Mouse (Mus musculus): ENCODE results near the gene Mrps11.

Gene Mrps11

DNA sequence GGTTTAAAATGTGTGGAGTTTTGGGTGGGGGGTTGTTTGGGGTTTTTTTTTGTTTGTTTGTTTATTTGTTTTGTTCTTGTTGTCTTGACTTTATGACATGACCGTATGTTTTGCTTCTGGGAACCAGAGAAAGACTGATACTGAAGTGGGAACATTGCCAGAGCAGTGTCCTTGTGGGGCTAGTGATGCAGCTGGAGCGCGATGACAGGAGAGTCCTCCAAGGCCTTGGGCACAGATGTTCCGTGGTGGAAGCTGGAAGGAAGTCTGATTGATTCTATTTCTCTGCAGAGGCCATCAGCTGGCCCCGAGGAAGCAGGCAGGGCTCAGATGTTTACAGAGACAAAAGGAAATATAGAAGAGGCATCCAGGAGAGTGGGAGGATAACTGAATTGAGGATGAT is 3.0 kb downstream of the Mrps11 start:
- CTCF ChIA-PET = interaction anchor here in 1 of 4 experiments (0.7 kb wide), 1 partner anchor 284 kb away, joined by 5 read pairs; no protein-coding TSS in a partner anchor

DNA sequence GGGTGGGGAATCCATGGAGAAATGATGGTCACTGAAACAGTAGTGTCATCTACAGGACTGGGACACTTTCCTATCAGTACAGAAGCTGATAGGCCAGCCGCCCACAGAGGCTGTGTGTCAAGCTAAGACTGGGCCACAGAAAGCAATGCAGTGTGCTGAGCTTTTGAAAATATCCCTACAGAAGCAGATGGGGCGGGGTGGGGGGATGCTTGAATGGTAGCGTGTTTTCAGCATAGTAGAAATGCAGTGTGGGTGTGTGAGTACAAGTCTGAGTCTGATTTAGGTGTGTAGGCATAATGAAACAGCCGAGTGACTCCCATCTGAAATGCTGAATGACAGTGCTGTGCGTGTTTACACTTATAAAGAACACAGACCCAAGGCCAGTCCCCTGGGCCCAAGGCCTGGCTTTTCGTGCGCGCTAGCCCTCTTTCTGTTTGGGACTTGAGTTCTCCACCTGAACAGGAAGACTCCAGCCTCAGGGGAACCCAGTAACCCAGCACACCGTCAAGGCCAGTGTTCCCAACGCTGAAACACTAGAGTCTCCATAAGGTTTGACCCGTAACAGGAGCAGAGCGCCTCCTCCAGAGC is 5.0 kb downstream of the Mrps11 start:
- ChIA-PET CTCF (interaction anchor here in 3 of 4 experiments (0.6 to 0.8 kb wide), 3 partner anchors 9 to 22 kb away, joined by 3 read pairs; no protein-coding TSS in a partner anchor), POLR2A (interaction anchor here in 2 of 4 experiments (1.0 to 1.7 kb wide), 2 partner anchors 108 to 109 kb away, joined by 3 to 5 read pairs; partner anchors contain the start of gene Aen (in 1 of the 2))

More for the DNA sequence above, 3.0 kb downstream of the Mrps11 start:
- POLR2A ChIA-PET = interaction anchor here in 1 of 4 experiments (0.6 kb wide), 1 partner anchor 1057 kb away, joined by 3 read pairs; no protein-coding TSS in a partner anchor

DNA sequence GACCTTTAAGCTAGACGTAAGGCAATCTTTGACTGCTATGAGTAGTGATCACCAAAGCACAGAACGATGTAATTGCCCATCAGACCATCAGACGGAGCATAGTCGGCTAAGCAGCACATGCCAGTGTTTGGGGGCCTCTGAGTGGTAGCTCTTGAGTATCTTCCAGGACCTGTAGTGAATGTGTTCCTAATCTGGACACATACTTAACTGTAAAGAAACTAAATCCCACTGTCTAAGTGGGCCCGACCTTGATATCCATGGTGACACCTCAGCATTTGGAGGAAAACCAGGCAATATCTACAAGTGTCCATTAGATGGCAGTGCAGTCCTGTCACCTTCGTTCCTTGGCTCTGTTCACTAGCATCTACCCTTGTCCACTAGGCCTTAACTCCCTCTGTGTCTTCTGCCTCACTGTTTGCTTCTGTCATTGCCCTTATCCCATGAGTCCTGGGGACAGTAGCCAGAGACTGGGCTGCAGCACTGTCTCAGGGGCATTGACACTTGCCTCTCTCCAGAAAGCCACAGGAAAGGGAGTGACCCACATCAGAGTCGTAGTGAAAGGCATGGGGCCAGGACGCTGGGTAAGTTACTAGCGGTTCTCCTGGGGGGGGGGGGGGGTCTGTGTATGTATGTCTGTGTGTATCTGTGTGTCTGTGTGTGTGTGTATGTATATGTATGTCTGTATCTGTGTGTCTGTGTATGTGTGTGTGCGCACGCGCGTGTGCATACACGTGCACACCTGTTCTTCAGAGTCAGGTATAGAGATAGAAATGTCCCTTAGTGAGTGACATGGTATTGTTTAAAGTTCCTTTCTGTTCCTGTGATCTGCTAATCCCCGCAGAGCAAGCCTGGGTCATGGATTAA is 8.7 kb downstream of the Mrps11 start:
- ChIA-PET POLR2A (interaction anchor here in 3 of 4 experiments (0.6 to 1.5 kb wide), 8 partner anchors 27 to 764 kb away, joined by 3 to 4 read pairs (median 3); partner anchors contain the start of gene Det1 (in 1 of the 3)), CTCF (interaction anchor here in 2 of 4 experiments (0.5 to 1.4 kb wide), 5 partner anchors 100 to 267 kb away, joined by 3 to 4 read pairs (median 3); no protein-coding TSS in a partner anchor)

DNA sequence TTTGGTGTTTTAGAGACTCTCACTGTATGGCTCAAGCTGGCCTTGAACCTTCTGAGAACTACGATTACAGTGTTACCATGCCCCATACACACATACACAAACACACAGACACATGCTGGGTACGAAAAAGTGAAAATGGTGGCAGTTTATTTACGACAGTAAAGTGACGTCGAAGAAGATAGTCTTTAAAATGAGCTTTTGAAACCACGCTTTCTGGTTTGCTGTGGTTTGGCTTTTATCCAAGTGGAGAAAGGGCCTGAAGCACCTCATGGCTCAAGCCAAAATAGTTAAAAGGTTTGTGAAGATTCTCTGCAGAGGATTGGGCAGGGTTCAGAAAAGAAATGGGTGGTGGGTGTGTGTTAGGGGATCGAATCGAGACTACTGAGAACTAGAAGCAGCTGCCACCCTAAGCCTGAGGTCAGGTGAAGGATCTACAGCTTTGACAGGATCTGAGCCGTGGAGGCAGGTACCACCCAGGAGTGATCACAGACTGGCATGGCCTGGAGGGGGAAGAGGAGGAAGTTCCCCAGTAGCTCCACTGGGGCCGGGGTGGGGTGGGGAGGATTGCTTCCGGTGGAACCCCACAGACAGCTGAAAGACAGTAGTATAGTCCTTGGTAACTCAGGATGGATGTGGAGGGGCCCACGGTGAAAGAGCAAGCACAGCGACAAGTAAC is 11.1 kb downstream of the Mrps11 start:
- POLR2A ChIA-PET = interaction anchor here (0.7 to 2.1 kb wide), 16 partner anchors 9 to 431 kb away, joined by 3 to 15 read pairs (median 3); partner anchors contain the start of genes Mrpl46 (in 3 of the 4), Mrps11 (in 3 of the 4), Aen (in 1 of the 4) and Det1 (in 1 of the 4)
- CTCF ChIA-PET = interaction anchor here in 3 of 4 experiments (0.6 to 1.5 kb wide), 5 partner anchors 10 to 295 kb away, joined by 3 read pairs; no protein-coding TSS in a partner anchor

DNA sequence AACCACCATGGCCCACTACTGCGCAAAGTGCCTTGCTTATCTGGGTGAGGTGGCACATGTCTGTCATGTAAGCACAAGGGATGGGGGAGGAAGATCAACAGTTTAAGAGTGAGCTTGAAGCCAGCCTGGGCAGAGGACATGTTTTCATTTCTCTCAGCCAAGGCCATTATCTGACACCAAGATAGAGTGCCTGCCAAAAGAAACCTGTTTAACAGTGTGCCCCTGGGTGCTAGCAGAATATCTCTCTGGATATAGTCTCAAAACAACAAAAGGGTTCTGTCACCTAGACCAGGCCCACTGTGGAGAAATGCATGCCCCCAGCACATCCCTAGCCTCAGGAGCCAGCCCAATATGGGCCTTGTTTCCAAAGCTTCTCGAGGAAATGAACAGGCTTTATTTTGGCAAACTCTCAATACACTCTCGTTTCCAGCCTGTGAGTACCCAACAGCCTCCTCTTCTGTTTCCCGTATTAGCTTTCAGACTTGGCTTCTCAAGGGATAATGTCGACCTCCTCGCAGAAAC is 11.7 kb downstream of the Mrps11 start:
- POLR2A ChIA-PET = interaction anchor here in 3 of 4 experiments (0.5 to 2.1 kb wide), 12 partner anchors 9 to 430 kb away, joined by 3 to 15 read pairs (median 3); partner anchors contain the start of genes Mrpl46 (in 2 of the 3), Mrps11 (in 2 of the 3) and Det1 (in 1 of the 3)
- CTCF ChIA-PET = interaction anchor here in 2 of 4 experiments (0.9 to 1.5 kb wide), 3 partner anchors 9 to 294 kb away, joined by 3 read pairs; no protein-coding TSS in a partner anchor

DNA sequence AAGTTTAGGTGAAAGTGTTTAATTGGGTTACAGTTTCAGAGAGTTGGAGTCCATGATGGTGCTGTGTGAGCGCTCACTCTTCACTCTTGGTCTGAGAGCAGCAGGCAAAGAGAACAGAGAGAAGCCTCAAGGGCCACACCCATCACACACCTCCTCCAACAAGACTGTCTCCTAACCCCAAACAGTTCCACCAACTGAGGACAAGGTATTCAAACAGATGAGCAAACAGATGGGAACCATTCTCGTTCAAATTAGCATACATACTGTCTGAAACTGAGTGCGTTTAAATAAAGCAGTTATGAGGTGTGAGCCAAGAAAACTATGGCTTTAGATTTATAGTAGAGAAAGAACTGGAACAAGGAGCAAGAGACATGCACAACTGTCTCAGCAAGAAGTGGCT is 13.7 kb downstream of the Mrps11 start:
- CTCF ChIA-PET = interaction anchor here in 1 of 4 experiments (0.7 kb wide), 1 partner anchor 9 kb away, joined by 3 read pairs; no protein-coding TSS in a partner anchor
- POLR2A ChIA-PET = no interaction called here

DNA sequence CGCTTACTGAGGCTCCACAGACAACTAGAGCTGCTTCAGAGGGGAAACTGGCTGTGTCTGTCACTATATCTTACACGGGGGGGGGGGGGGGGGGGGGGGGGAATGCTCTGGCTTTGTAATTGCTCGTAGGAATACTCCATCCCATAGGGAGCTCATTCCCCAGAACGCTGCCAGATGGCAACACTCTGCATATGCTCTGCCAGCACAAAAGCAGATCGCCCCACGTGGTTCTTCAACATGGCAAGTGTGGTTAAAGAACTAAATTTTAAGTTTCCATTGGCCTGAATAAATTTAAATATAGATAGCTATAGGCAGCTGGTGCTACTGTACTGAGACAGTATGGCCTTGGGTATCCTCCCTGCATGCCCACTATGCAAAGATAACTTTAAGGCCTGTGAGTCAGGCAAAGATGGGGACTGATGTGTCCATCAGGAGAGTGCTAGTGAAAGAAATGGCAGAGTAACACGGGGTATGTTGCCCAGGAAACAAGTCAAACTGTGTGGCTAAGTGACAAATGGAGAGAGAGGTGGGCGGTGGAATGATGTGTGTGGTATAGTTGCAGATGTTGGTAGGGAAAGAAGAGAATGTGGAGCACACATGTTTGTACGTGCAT is 15.0 kb downstream of the Mrps11 start:
- ChIA-PET POLR2A (interaction anchor here in 3 of 4 experiments (0.8 to 2.6 kb wide), 6 partner anchors 15 to 107 kb away, joined by 3 to 10 read pairs (median 4); partner anchors contain the start of genes Det1 (in 1 of the 3), Mrpl46 (in 1 of the 3) and Mrps11 (in 1 of the 3)), CTCF (interaction anchor here in 2 of 4 experiments (1.0 to 1.3 kb wide), 3 partner anchors 32 to 261 kb away, joined by 3 to 4 read pairs (median 3); no protein-coding TSS in a partner anchor)

DNA sequence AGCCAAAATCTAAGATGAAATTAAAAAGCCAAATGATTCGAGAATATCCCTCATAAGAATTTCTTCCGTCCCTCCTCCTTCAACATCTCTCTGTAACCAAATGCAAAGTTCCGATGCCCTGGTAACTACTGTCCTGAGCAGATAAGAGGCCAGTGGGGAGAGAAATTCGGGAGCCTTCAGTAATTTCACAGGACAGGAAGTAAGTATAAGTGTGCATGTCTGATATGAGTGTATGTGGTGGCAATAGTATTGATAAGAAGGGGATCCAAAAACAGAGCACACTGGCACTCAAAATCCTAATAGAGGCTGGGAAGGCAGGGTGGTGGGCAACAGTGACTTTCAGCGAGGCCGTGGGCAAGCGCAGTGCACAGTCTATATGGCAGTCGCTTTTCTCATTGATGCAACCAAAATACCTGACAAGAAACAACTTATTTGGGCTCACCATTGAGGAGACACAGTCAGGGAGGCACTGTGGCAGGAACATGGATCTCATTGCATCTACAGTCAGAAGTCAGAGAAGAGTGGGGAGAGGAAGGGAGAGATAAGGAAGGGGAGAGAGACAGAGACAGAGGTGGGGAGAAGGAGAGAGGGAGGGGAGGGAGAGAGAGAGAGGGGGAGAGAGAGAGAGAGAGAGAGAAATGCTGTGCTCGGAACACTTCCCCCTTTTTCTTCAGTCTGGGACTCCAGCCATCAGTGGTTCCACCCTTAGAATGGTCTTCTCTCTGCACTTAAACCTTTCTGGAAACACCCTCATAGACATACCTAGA is 17.0 kb downstream of the Mrps11 start:
- ChIA-PET CTCF (no interaction called here), POLR2A (interaction anchor here in 1 of 4 experiments (1.3 kb wide), 1 partner anchor 47 kb away, joined by 3 read pairs; the partner anchor contains the start of gene Det1)

DNA sequence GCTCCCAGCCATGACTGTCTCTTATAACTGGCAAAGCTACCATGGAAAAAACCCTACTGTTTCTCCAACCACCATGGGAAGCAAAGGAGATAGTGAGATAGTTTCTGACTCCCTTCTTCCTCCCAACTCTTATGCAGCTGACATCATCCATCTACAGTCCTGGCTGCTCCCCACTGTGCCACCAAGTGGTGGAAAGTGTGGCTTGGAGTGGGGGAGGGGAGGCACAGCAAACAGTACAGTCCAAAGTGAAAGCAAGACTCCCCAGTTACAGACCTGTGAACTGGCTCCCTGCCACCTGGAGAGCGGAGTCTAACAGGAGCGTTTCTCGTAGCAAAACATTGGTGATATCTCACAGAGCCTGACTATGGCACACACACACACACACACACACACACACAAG is 20.9 kb downstream of the Mrps11 start:
- CTCF ChIA-PET = interaction anchor here in 2 of 4 experiments (0.6 to 1.5 kb wide), 2 partner anchors 10 to 24 kb away, joined by 3 read pairs; no protein-coding TSS in a partner anchor
- POLR2A ChIA-PET = interaction anchor here in 3 of 4 experiments (0.5 to 1.6 kb wide), 4 partner anchors 43 to 107 kb away, joined by 3 to 5 read pairs (median 4); partner anchors contain the start of genes Aen (in 1 of the 3) and Det1 (in 1 of the 3)

DNA sequence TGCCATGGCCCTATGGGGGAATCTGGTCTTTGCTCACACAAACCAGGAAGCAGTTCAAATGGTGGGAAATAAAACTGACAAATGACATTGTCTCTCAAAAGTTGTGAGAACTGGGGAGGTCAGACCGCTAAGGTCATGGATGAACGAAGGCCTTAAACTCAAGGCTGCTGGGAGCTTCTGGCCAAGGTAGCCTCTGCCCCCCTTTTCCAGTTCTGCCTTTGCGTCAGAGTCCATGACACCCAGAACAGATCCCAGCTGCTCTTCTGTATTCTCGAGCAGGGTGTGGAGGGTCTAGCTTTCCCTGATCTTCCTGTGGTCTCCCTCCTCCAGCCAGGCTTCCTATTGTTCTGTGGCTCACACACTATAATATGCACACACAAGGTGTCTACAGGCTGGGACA is 24.3 kb downstream of the Mrps11 start:
- POLR2A ChIA-PET = interaction anchor here in 1 of 4 experiments (0.6 to 1.7 kb wide), 4 partner anchors 13 to 62 kb away, joined by 3 to 5 read pairs (median 3); partner anchors contain the start of genes Mrpl46 and Mrps11
- CTCF ChIA-PET = no interaction called here

DNA sequence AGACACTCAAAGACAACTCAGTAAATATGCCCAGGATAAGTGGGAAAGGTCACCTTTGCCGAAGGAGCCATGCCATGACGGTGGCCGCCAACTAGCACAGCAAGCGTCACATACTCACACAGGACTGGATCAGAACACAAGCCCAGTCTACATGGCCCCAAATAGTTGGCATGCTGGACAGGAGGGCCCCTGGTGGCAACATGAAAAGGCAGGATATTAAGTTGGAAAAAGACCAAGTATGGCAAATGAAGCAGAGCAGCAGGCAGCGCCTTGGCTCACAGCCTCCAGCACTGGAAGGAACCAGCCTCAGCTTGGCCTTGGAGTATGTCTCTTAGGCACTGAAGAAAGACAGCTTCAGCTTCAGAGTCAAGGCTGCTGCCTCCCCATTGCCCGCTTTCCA is 30.9 kb downstream of the Mrps11 start:
- POLR2A ChIA-PET = interaction anchor here in 1 of 4 experiments (1.5 kb wide), 1 partner anchor 67 kb away, joined by 3 read pairs; no protein-coding TSS in a partner anchor
- CTCF ChIA-PET = no interaction called here

DNA sequence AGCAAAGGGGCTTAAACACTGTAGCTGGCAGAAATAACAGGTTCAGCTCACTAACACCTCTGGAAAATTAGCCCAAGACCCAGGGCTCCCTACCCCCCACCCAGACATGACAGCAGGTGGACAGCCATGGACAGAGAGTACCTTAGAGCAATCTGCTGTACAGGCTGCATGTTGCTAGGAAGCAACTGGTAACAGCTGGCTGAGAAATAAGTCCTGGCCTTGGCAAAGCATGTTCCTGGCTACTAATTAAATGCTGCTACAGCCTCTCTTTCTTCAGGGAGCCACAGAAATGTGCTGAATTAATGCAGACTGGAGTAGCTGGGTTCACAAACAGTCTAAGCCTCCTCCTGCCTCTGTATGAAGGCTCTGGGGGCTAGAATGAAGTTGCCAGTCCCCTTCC is 31.8 kb downstream of the Mrps11 start:
- CTCF ChIA-PET = interaction anchor here in 1 of 4 experiments (0.6 kb wide), 1 partner anchor 274 kb away, joined by 3 read pairs; no protein-coding TSS in a partner anchor
- POLR2A ChIA-PET = interaction anchor here in 1 of 4 experiments (1.1 kb wide), 1 partner anchor 17 kb away, joined by 3 read pairs; no protein-coding TSS in a partner anchor

DNA sequence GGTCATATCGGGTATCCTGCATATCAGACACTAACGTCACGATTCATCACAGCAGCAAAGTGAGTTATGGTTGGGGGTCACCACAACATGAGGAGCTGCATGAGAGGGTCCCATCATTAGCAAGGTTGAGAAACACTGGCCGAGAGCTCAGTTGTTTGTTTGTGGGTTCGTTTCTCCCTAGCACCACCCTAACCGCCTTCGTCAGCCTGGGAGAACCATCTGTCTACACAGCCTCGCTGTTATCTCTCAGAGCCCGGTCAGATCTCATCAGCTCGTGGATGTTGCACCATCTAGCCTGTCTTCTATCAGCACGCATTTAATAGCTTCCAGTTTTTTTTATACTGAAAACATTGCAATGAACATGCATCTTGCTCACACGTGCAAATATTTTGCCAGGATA is 35.4 kb downstream of the Mrps11 start:
- POLR2A ChIA-PET = interaction anchor here in 2 of 4 experiments (0.6 to 1.8 kb wide), 6 partner anchors 9 to 35 kb away, joined by 3 to 7 read pairs (median 4); partner anchors contain the start of genes Det1 (in 1 of the 2), Mrpl46 (in 1 of the 2) and Mrps11 (in 1 of the 2)
- CTCF ChIA-PET = interaction anchor here in 3 of 4 experiments (1.1 to 1.5 kb wide), 3 partner anchors 8 to 28 kb away, joined by 3 to 5 read pairs (median 5); partner anchors contain the start of gene Det1 (in 1 of the 3)

DNA sequence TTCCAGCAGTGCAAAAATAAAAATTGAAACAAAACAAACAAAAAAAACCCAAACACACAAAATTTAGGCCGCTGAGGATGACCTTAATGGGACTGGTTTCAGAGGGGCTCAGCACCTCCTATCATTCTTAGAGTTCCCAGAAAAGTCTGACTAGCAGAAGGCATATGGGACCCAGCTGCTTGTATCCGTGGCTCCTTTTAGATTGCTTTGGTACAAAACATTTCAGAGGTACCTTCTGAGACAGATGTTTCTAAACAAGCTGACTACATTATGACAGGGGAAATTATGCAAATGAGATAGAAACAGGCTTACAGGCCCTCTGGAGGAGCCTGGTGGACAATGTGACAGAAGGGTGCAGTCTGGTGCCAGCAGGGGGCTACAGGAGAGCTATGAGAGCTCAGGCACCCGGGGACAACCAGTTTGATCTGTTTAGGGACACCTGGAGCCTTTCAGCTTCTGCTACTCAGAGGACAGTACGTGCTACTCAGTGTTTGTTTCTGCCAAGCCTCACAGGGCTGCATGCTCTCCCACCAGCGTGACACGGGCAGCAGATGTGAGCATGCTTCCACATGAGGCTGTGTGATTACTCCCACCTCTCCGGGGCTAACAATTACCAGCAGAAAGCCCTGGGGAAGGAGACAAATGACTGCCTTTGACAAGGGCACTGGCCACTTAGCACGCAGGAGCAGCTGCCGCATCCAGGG is 43.9 kb downstream of the Mrps11 start:
- POLR2A ChIA-PET = interaction anchor here in 2 of 4 experiments (0.6 to 1.5 kb wide), 7 partner anchors 9 to 222 kb away, joined by 3 to 6 read pairs (median 4); partner anchors contain the start of gene Det1 (in 1 of the 2)

DNA sequence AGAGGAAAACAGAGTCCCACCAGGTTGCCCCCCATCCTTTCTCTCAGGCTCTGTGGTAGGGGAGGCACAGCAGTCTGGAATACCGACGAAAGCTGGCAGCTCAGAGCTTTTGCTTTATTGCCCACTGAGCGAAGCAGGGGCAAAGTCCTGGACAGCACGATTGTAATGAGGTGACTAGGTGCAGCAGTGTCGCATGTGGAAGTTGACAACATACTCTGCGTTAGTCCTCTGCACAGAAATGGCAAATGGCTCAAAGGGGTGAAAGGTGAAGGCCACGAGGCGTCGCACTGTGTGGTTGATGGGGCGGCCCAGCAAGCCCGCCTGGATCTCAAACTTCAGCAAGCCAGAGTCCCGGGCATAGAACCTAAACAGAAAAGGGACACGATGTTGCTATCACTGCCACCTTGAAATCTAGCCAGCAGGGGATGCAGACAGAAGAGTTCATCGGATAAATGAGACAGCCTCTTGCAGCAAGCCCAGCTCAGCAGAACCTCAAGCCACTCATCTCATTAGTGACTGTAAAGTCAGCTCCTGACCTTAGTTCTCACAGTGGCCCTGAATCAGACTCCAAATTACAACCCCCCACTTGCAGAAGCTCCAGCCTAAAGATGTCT is 44.9 kb downstream of the Mrps11 start:
- ChIA-PET CTCF (interaction anchor here in 2 of 4 experiments (0.7 to 1.0 kb wide), 2 partner anchors 15 to 24 kb away, joined by 3 read pairs; no protein-coding TSS in a partner anchor), POLR2A (interaction anchor here in 2 of 4 experiments (1.0 to 1.5 kb wide), 5 partner anchors 9 to 68 kb away, joined by 3 to 6 read pairs (median 5); partner anchors contain the start of gene Det1 (in 1 of the 2))

More for the DNA sequence above, 43.9 kb downstream of the Mrps11 start:
- CTCF ChIA-PET = interaction anchor here in 3 of 4 experiments (0.5 to 1.6 kb wide), 5 partner anchors 8 to 84 kb away, joined by 3 to 4 read pairs (median 3); partner anchors contain the start of gene Det1 (in 1 of the 3)
